Mouse (Mus musculus) heart, postnatal 0 days (tissue): ENCODE data around the gene Cmip.

Experiments
- CTCF ChIP-seq: IDR thresholded peaks from 2 replicates; pipeline ENCODE4 v1.5.1; 2016; ENCODE audit warnings: antibody characterized with exemption, control low read depth, low read depth
- EP300 ChIP-seq: IDR thresholded peaks from 2 replicates; pipeline ENCODE4 v1.6.1; 2016; ENCODE audit warnings: antibody characterized with exemption, low read depth

GRCm38 (mm10) chr8:117412232-117412631, 155.4 kb downstream of the Cmip start:
- TF ChIP-seq CTCF (no peak), EP300 (no peak)
